Mouse (Mus musculus) spleen, adult 2 months (tissue): Measurements from ENCODE around the gene Aggf1. TPM values are rescaled to one million over a fixed set of nuclear protein-coding genes. Genes with fewer than 3 reads are reported as not detected.
"Not testable (repeated sequence)": the region's sequence is repeated elsewhere in the genome, so short reads cannot be mapped to it uniquely, and the experiment has no call there.

Experiments used
- DNase-seq, 2 experiments: peaks; one replicate each; pipeline versions ENCODE4 v3.0.0 to v3.0.0-alpha.2; 2012 to 2021; ENCODE audit warnings: low spot score in 2 of 2, low read depth in 1 of 2
- H3K27ac ChIP-seq: fragments of 200-500 bp; 2 replicates; pipeline ENCODE4 v1.5.1; 2012; ENCODE audit warnings: low read length, inconsistent platforms; ENCODE audit not compliant: insufficient read depth
- H3K27me3 ChIP-seq: fragments of 200-500 bp; 2 replicates; pipeline ENCODE4 v1.6.1; 2012; ENCODE audit warnings: mild to moderate bottlenecking, moderate library complexity, low read length, inconsistent platforms; ENCODE audit not compliant: control insufficient read depth, insufficient read depth
- H3K36me3 ChIP-seq: fragments of 200-500 bp; 2 replicates; pipeline ENCODE4 v1.6.1; 2012; ENCODE audit warnings: mild to moderate bottlenecking, low read length, inconsistent platforms; ENCODE audit not compliant: control insufficient read depth, insufficient read depth
- H3K4me1 ChIP-seq: fragments of 200-500 bp; 2 replicates; pipeline ENCODE4 v1.6.1; 2011; ENCODE audit warnings: inconsistent platforms; ENCODE audit not compliant: control insufficient read depth, insufficient read depth, insufficient read length
- H3K4me3 ChIP-seq: fragments of 200-500 bp; 2 replicates; pipeline ENCODE4 v1.5.1; 2011; ENCODE audit warnings: mild to moderate bottlenecking, inconsistent platforms; ENCODE audit not compliant: insufficient read depth, insufficient read length; ENCODE audit errors: extremely low read depth
- CTCF ChIP-seq: fragments of 200-500 bp; IDR thresholded peaks from 2 replicates; pipeline ENCODE4 v1.5.1; 2011; ENCODE audit warnings: mild to moderate bottlenecking, inconsistent platforms; ENCODE audit not compliant: insufficient read depth, insufficient read length, insufficient replicate concordance; ENCODE audit errors: extremely low read depth
- POLR2A ChIP-seq: fragments of 200-500 bp; IDR thresholded peaks from 2 replicates; pipeline ENCODE4 v1.6.1; 2011; ENCODE audit warnings: low read depth, low read length, inconsistent platforms
- WGBS: fragments of 180-500 bp; shearing (Covaris S2); methylation state at CpG from one replicate; pipeline ENCODE4 v1.1.7; 2018; 5-methylcytosine and 5-hydroxymethylcytosine counted together
- polyA plus RNA-seq: library from polyadenylated mRNA; depleted of rRNA; stranded (reverse); fragments of >200 nt; gene quantifications from 2 replicates; pipeline ENCODE4 v1.2.3, GENCODE M21; 2012

The Aggf1 gene
- polyA plus RNA-seq, 1 experiment, result 10.9 TPM

DNA sequence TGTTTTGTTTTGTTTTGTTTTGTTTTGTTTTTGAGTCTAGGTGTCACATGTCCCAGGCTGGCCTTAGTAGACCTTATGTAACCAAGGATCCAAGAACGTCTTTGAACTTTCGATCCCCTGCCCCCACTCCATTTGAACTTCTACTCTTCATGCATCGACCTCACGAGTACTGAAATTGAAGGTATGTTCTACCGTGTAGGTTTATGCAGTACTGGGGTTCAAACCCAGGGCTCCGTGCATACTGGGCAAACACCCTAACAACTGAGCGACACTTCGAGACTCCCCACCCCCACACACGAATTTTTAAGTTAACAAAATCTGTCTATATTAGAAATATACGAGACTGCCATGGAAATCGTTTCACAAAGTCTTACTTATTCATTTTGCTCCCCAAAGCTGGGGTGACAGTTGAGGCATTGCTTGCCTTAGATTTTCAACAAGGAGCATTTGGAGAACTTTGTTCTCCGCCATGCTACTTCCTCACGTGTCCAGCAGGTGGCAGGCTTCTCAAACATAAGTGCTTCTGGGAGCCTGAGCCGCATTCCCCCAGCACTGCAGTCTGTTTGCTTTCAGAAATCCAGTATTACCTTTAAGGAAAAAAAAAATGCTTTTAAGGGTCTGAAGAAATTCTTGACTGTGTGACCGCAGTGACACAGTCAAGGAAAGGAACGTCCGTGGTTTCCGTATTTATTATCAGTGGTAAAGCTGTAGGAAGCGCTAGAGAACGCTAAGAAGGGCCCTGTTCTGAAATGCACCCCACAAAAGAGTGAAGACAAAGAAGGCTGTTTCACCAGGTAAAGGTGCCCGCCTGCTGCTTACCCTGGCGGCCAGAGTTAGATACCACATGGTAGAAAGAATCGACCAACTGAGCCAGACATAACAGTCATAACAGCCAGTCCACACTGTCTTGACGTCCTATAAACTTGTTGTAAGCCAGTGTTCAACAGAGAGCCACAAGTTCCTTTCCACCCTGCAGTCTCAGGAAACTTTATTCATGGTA, 15.0 kb upstream of the Aggf1 start:
- WGBS, result 31% methylated on average over 24 of the region's 24 CpGs
- TF ChIP-seq CTCF (peak; percentile 79; the same call in 1 of the 2 replicates), POLR2A (no peak)

DNA sequence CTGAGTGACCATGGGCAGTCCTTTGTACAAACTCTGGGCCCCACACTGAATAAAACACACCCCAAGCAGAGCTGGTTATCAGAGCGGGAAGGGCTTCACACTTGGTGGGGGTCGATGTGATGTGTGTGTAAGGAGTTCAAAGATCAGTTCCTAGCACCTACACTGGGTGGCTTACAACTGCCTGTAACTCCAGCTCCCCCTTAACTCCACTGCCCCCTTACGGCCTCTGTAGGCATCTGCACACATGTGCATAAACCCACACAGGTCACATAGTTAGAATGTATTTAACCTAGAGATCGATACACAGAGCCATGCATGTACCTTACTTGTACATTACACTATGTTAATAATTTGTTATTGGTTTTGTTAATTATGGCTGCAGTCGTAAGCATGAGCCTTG, 13.1 kb upstream of the Aggf1 start:
- WGBS, result 87% methylated on average over 5 of the region's 5 CpGs
- Histone ChIP-seq H3K36me3 (no peaks in the 10 kb centered on the region), H3K4me1 (no peaks in the 10 kb centered on the region), H3K4me3 (no peak overlapping the region), H3K27ac (no peak overlapping the region), H3K27me3 (no peaks in the 10 kb centered on the region)
- no peak for TF ChIP-seq POLR2A
- TF ChIP-seq CTCF, result no peak
- DNase-seq, result no peak

More for the DNA sequence above, 15.0 kb upstream of the Aggf1 start:
- DNase-seq, result peak; percentile 41 to 68
- no peaks in the 10 kb centered on the region for H3K36me3 ChIP-seq
- no peaks in the 10 kb centered on the region for H3K27me3 ChIP-seq
- no peak overlapping the region for H3K4me3 ChIP-seq
- no peak overlapping the region for H3K27ac ChIP-seq
- H3K4me1 ChIP-seq, result no peaks in the 10 kb centered on the region

DNA sequence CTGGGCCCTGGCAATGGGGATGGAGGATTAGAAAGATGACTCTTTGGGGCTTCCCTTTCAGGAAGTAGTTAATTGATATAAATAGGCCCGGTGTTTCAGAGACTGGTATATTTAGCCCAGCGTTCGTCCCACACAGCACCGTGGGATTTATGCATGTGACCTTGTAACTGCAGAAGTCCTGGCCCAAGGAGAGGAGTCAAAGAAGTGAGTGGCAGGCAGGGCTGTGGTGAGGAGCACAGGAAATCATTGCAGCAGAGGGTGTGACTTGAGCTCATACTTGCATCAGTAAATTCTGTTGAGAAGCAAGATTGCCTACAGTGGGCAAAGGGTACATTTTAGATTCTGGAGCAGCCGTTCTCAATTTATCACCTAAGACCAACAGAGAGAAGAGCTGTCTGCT, 7.3 kb upstream of the Aggf1 start:
- Histone ChIP-seq H3K27me3 (no peaks in the 10 kb centered on the region), H3K27ac (no peak overlapping the region), H3K4me3 (no peak overlapping the region), H3K36me3 (no peaks in the 10 kb centered on the region), H3K4me1 (peaks cover 2% of the 10 kb centered on the region; the same call in 1 of the 2 replicates)
- no peak for TF ChIP-seq POLR2A
- no peak for TF ChIP-seq CTCF
- 6% methylated on average over 5 of the region's 5 CpGs for WGBS
- no peak for DNase-seq

DNA sequence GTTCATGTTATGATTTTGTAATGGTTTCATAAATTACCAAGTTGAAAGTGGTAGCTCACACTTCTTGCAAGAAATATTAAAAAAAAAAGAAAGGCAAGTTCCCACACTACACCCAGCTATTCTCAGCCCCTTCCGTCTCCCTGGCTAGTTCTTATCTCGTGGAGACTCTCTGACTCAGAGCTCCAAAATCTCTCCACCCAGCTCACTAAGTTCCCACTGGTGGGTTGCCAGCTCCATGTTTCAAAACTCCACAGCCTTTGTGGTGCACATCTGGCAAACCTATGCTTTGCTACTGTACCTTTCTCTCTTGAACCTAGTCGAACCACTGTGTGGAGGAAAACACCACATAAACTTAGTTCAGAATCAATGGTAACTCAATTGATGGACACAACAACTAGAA, 3.5 kb upstream of the Aggf1 start:
- 78% methylated on average over 3 of the region's 3 CpGs for WGBS
- TF ChIP-seq POLR2A (no peak), CTCF (no peak)
- no peak overlapping the region for H3K4me3 ChIP-seq

DNA sequence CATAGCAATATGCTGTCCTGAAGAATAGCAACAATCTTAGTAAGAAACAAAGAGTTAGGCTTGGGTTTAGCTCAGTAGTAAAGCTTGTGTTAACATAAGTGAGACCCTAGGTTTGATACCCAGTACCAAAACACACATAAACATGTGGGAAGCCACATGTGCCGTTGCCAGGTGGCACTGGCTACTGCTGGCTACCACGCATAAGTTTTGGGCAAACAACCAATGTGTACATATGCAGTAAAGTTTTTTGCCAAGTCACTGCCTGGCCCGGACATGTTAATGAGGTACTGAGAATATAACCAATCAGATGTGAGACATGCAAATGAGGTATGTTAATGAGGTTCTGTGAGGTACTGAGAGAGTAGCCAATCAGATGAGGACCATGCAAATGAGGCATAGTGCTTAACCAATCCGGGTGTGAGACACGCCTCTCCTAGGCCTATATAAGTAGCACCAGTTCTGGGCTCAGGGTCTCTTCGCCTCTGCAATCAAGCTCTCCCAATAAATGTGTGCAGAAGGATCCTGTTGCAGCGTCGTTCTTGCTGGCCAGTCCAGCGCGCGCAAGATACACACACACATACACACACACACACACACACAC, 1.6 kb upstream of the Aggf1 start:
- H3K27me3 ChIP-seq, result not testable (repeated sequence)
- WGBS, result 95% methylated on average over 11 of the region's 11 CpGs

More for the DNA sequence above, 3.5 kb upstream of the Aggf1 start:
- H3K4me1 ChIP-seq, result peaks cover 6% of the 10 kb centered on the region; the same call in 1 of the 2 replicates
- H3K27me3 ChIP-seq, result no peaks in the 10 kb centered on the region
- DNase-seq, result no peak
- no peak overlapping the region for H3K27ac ChIP-seq
- H3K36me3 ChIP-seq, result no peaks in the 10 kb centered on the region

DNA sequence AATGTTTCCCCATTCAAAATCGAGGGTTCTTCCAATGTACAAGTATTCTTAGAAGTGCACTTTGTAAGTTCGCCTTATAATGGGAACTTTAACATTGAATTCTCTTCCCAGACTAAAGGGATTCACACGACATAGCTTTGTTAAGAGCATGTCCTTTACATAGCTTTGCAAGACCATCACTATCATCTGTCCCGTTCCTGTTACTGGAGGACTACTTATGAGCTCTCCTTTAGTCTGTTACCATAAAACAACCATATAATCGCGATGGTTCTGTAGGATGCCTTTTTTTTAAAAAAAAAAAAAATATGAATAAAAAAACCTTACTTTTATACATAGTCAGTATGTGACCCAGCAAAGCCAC, 382 bp upstream of the Aggf1 start:
- Histone ChIP-seq H3K36me3 (peaks cover 2% of the 10 kb centered on the region; the same call in 1 of the 2 replicates), H3K4me1 (peaks cover 13% of the 10 kb centered on the region), H3K27ac (no peak overlapping the region), H3K4me3 (peak overlapping the region; percentile 98), H3K27me3 (no peaks in the 10 kb centered on the region)
- WGBS, result 23% methylated on average over 6 of the region's 6 CpGs
- TF ChIP-seq CTCF (no peak), POLR2A (no peak)
- DNase-seq, result no peak

More for the DNA sequence above, 1.6 kb upstream of the Aggf1 start:
- not testable (repeated sequence) for H3K27ac ChIP-seq, H3K4me3 ChIP-seq, H3K36me3 ChIP-seq, DNase-seq
- H3K4me1 ChIP-seq, result peaks cover 13% of the 10 kb centered on the region

DNA sequence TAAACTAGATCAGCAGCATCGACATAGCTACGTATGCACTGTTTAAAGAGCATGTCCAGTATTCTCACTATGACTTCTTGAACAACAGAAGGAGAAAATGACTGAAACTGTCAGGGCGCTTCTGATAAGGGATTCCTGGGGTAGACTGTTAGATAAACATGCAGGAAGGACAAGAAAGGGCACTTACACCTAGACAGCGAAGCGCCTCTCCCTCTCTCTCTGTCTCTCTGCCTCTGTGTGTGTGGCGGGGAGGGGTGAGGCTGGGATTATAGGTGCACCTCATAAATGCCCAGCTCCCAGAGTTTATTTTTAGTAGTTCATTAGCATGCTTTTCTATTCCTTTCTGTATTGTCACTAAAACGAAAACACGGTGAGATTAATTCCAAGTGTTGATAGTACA, 8.8 kb downstream of the Aggf1 start:
- Histone ChIP-seq H3K36me3 (peaks cover 58% of the 10 kb centered on the region), H3K27me3 (no peaks in the 10 kb centered on the region), H3K4me3 (no peak overlapping the region), H3K4me1 (no peaks in the 10 kb centered on the region), H3K27ac (no peak overlapping the region)
- no peak for DNase-seq
- TF ChIP-seq POLR2A (no peak), CTCF (no peak)
- WGBS, result 87% methylated on average over 8 of the region's 8 CpGs
